In the genomic region with DNA sequence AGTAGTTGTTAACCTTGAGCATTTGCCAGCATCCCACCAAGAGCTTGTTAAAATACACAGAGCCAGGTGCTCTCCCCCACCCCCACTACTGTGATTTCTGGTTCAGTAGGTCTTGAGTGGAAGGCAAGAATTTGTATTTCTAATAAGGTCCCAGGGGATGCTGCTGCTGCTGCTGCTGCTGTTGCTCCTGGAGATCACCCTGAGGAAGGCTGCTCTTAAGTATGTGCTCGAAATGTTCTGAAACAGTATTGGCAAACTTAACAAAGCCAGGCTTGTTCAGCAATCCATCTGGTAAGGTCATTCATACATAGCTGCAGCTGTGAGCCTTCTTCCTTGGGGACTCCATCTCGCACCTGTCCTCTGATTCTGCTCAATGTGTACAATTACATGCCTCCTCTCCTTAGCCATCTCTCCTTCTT, we compare ENCODE assay signal across 12 mouse cellular contexts.
DNase-seq lines count a peak whose midpoint lies in the region; ATAC-seq lines count a peak whose summit lies in the region.
"Had no signal": no experiment of that assay in that cellular context is flagged by ENCODE, and none has a peak within 500 bp of the region (broad histone marks: within the 10 kb centered on the region; RNA-seq: fewer than 3 reads in every experiment).

No protein-coding gene starts in this region.

- WGBS in heart, embryonic 11.5 days (ENCODE audit: insufficient replicate concordance) = 56% methylated on average over 2 of the region's 2 CpGs
- 42% methylated on average over 2 of the region's 2 CpGs for WGBS in embryonic facial prominence, embryonic 14.5 days
- 59% methylated on average over 2 of the region's 2 CpGs for WGBS in midbrain, embryonic 13.5 days

- no peak for ATAC-seq in heart, embryonic 11.5 days (replicated peaks; ENCODE audit: insufficient number of reproducible peaks, low FRiP score, low TSS enrichment)
- peak; percentile 74 for ATAC-seq in embryonic facial prominence, embryonic 14.5 days (ENCODE audit: low read depth)
- ATAC-seq in midbrain, embryonic 13.5 days = peak; percentile 53
- ATAC-seq in activated CD4-positive, CD25-positive, alpha-beta regulatory T cell, adult 4 months = no peak

- H3K27me3 ChIP-seq in heart, embryonic 11.5 days (ENCODE audit: control insufficient read depth, insufficient read depth, low read length) = no peaks in the 10 kb centered on the region
- no peaks in the 10 kb centered on the region for H3K27me3 ChIP-seq in embryonic facial prominence, embryonic 14.5 days (replicated peaks; ENCODE audit: control insufficient read depth, insufficient read depth, low read length)
- H3K27me3 ChIP-seq in midbrain, embryonic 13.5 days = no peaks in the 10 kb centered on the region
- H3K27me3 ChIP-seq: kidney, embryonic 15.5 days; liver, embryonic 15.5 days had no signal

- no peak overlapping the region for H3K27ac ChIP-seq in heart, embryonic 11.5 days (ENCODE audit: low read depth, low read length)
- H3K27ac ChIP-seq in embryonic facial prominence, embryonic 14.5 days (replicated peaks; ENCODE audit: low read depth, low read length) = no peak overlapping the region
- H3K27ac ChIP-seq in midbrain, embryonic 13.5 days = 0 out of 2 replicates have a peak overlapping the region, but pooled peaks have one; percentile 30
- H3K27ac ChIP-seq: kidney, embryonic 15.5 days; liver, embryonic 15.5 days had no signal

- no peaks in the 10 kb centered on the region for H3K4me1 ChIP-seq in heart, embryonic 11.5 days (ENCODE audit: control insufficient read depth, insufficient read depth, low read length)
- peaks cover 6% of the 10 kb centered on the region; the same call in 1 of the 2 replicates for H3K4me1 ChIP-seq in embryonic facial prominence, embryonic 14.5 days (ENCODE audit: control insufficient read depth, insufficient read depth, low read length)
- peaks cover 15% of the 10 kb centered on the region for H3K4me1 ChIP-seq in midbrain, embryonic 13.5 days (replicated peaks)
- H3K4me1 ChIP-seq: liver, embryonic 15.5 days had no signal

- no peak overlapping the region for H3K9ac ChIP-seq in heart, embryonic 11.5 days (ENCODE audit: low read depth, low read length)
- H3K9ac ChIP-seq in embryonic facial prominence, embryonic 14.5 days (ENCODE audit: low read depth, low read length) = no peak overlapping the region
- H3K9ac ChIP-seq in midbrain, embryonic 13.5 days (replicated peaks) = no peak overlapping the region
- H3K9ac ChIP-seq: kidney, embryonic 15.5 days; liver, embryonic 15.5 days had no signal

- peak; percentile 91 for DNase-seq in heart, adult 11 months
- DNase-seq in NIH3T3 (ENCODE audit: low read depth) = peak; percentile 29
- DNase-seq in embryonic facial prominence, embryonic 14.5 days (ENCODE audit: low spot score) = peak; percentile 75
- DNase-seq in spleen, adult 12 weeks (ENCODE audit: low spot score) = no peak
- DNase-seq in spleen, postnatal 36 days (ENCODE audit: low spot score in 2 of 2) = no peak
- DNase-seq: cerebellum, adult 9-11 months; gastrocnemius, postnatal 36 days had no signal

- no peak overlapping the region for H3K4me3 ChIP-seq in heart, embryonic 11.5 days (ENCODE audit: low read depth, low read length)
- no peak overlapping the region for H3K4me3 ChIP-seq in embryonic facial prominence, embryonic 14.5 days (ENCODE audit: low read depth, low read length)
- H3K4me3 ChIP-seq in midbrain, embryonic 13.5 days (replicated peaks) = no peak overlapping the region
- H3K4me3 ChIP-seq: kidney, embryonic 15.5 days; liver, embryonic 15.5 days had no signal

- H3K9me3 ChIP-seq in heart, embryonic 11.5 days (replicated peaks; ENCODE audit: control insufficient read depth, low read length) = no peaks in the 10 kb centered on the region
- H3K9me3 ChIP-seq in embryonic facial prominence, embryonic 14.5 days (ENCODE audit: control insufficient read depth, low read length) = no peaks in the 10 kb centered on the region
- no peaks in the 10 kb centered on the region for H3K9me3 ChIP-seq in midbrain, embryonic 13.5 days
- H3K9me3 ChIP-seq: kidney, embryonic 15.5 days; liver, embryonic 15.5 days had no signal

- no peak overlapping the region for H3K4me2 ChIP-seq in heart, embryonic 11.5 days
- H3K4me2 ChIP-seq in embryonic facial prominence, embryonic 14.5 days (ENCODE audit: low read depth, low read length) = no peak overlapping the region
- no peak overlapping the region for H3K4me2 ChIP-seq in midbrain, embryonic 13.5 days (replicated peaks)
- H3K4me2 ChIP-seq: kidney, embryonic 15.5 days; liver, embryonic 15.5 days had no signal

- H3K36me3 ChIP-seq in heart, embryonic 11.5 days (ENCODE audit: control insufficient read depth, insufficient read depth, low read length) = no peaks in the 10 kb centered on the region
- H3K36me3 ChIP-seq in embryonic facial prominence, embryonic 14.5 days (ENCODE audit: control insufficient read depth, insufficient read depth, low read length) = no peaks in the 10 kb centered on the region
- H3K36me3 ChIP-seq in midbrain, embryonic 13.5 days = no peaks in the 10 kb centered on the region
- H3K36me3 ChIP-seq: kidney, embryonic 15.5 days; liver, embryonic 15.5 days had no signal

Comparison
In these comparisons a context has a peak if more than half of its experiments do, and no peak if none do; other contexts are left out.
1. DNase-seq: peak in heart, adult 11 months (single experiment), NIH3T3 (single experiment) and embryonic facial prominence, embryonic 14.5 days (single experiment); none in spleen, adult 12 weeks (single experiment) and spleen, postnatal 36 days (0 of 2).
2. ATAC-seq: peak in embryonic facial prominence, embryonic 14.5 days (single experiment) and midbrain, embryonic 13.5 days (single experiment); none in heart, embryonic 11.5 days (single experiment) and activated CD4-positive, CD25-positive, alpha-beta regulatory T cell, adult 4 months (single experiment).